Mouse (Mus musculus) heart, postnatal 0 days (tissue): ENCODE results near the gene Entpd1. TPM values are rescaled to one million over a fixed set of nuclear protein-coding genes. Genes with fewer than 3 reads are reported as not detected.

ENCODE experiments used
- ATAC-seq: fragments of 200-750 bp; cut with Nextera tagmentation; 2 replicates; pipeline ENCODE4 v1.8.0; 2017; ENCODE audit warnings: low read depth, moderate number of reproducible peaks, moderate library complexity; ENCODE audit not compliant: insufficient read depth
- DNase-seq: peaks from one replicate; pipeline ENCODE4 v3.0.0-alpha.2; 2016; ENCODE audit warnings: low spot score
- H3K27ac ChIP-seq: fragments of 300-500 bp; sonication (generic); 2 replicates; pipeline ENCODE4 v1.5.1; 2014; ENCODE audit warnings: low read depth, mild to moderate bottlenecking
- H3K27me3 ChIP-seq: fragments of 300-500 bp; sonication (generic); 2 replicates; pipeline ENCODE4 v1.6.1; 2014; ENCODE audit warnings: low read length, mixed read lengths; ENCODE audit not compliant: control insufficient read depth, insufficient read depth
- H3K36me3 ChIP-seq: fragments of 300-500 bp; sonication (generic); replicated peaks from 2 replicates; pipeline ENCODE4 v1.6.1; 2014; ENCODE audit warnings: low read length, mixed read lengths; ENCODE audit not compliant: control insufficient read depth, insufficient read depth
- H3K4me1 ChIP-seq: fragments of 300-500 bp; sonication (generic); 2 replicates; pipeline ENCODE4 v1.6.1; 2014; ENCODE audit warnings: antibody characterized with exemption; ENCODE audit not compliant: control insufficient read depth, insufficient read depth
- H3K4me2 ChIP-seq: fragments of 300-500 bp; sonication (generic); 2 replicates; pipeline ENCODE4 v1.6.1; 2014; ENCODE audit warnings: low read depth, mild to moderate bottlenecking, low read length, moderate library complexity
- H3K4me3 ChIP-seq: fragments of 300-500 bp; sonication (generic); 2 replicates; pipeline ENCODE4 v1.5.1; 2014; ENCODE audit warnings: low read depth, low read length
- H3K9ac ChIP-seq: fragments of 300-500 bp; sonication (generic); replicated peaks from 2 replicates; pipeline ENCODE4 v1.6.1; 2014; ENCODE audit warnings: low read depth, low read length, mixed read lengths
- H3K9me3 ChIP-seq: fragments of 300-500 bp; sonication (generic); replicated peaks from 2 replicates; pipeline ENCODE4 v1.6.1; 2016; ENCODE audit warnings: low read length; ENCODE audit not compliant: control insufficient read depth
- CTCF ChIP-seq: IDR thresholded peaks from 2 replicates; pipeline ENCODE4 v1.5.1; 2016; ENCODE audit warnings: antibody characterized with exemption, control low read depth, low read depth
- EP300 ChIP-seq: IDR thresholded peaks from 2 replicates; pipeline ENCODE4 v1.6.1; 2016; ENCODE audit warnings: antibody characterized with exemption, low read depth
- WGBS: fragments of 180-500 bp; shearing (Covaris S2); extraction: QIAGEN DNeasy Blood & Tissue Kit; methylation state at CpG from one replicate; pipeline ENCODE4 v1.1.7; 2014; 5-methylcytosine and 5-hydroxymethylcytosine counted together
- polyA plus RNA-seq: library from polyadenylated mRNA; unstranded; fragments of >200 nt; fragmentation: Nextera tagmentation; extraction: Ambion mirVana; gene quantifications from 2 replicates; pipeline ENCODE4 v1.2.1, GENCODE M21; 2015
- total RNA-seq: library from RNA; depleted of rRNA; stranded (reverse); fragments of >200 nt; gene quantifications from 2 replicates; pipeline ENCODE4 v1.2.3, GENCODE M21; 2014; ENCODE audit warnings: low replicate concordance

Entpd1 gene
- total and polyA plus RNA-seq, 2 experiments from 2014 or later, result 10.3 to 31.7 TPM

DNA sequence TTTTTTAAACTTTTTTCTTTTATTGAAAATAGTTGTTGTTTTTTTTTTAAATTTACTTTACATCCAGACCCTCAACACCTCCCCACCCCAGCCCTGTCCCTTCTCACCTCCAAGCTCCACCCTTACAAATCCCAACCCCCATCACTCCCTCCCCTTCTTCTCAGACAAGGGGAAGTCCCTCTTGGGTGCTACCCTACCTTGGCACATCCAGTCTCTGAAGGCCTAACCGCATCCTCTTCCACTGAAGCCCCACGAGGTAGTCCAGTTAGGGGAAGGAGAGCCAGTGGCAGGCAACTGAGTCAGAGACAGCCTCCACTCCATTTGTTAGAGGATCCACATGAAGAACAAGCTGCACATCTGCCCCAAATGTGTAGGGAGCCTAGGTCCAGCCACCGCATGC lies 67.5 kb downstream of the Entpd1 start:
- 92% methylated on average over 3 of the region's 3 CpGs for WGBS
- Histone ChIP-seq H3K36me3 (no peaks in the 10 kb centered on the region), H3K4me2 (no peak overlapping the region)

DNA sequence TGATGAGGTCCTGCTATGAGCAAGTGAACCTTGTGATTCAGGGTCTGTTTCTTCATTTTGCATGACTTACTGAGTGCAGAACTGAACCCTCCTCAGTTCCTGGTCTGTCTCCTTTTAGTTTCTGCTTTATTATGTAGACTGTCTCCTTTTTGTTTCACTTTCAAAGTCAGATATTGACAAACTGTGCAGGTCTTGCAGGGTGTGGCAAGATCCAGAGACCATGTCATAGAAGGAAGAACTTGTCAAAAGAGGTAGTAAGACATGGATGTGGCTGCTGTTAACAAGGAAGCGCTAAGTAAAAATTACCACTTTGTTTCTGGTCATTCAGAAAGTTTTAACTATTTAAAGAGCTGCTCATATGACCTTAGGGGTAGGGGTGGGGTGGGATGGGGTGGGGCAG lies 72.0 kb downstream of the Entpd1 start:
- no peak for DNase-seq
- no peaks in the 10 kb centered on the region for H3K36me3 ChIP-seq
- no peak overlapping the region for H3K9ac ChIP-seq
- H3K4me1 ChIP-seq, result 0 out of 2 replicates have a peak, but pooled peaks cover 3% of the 10 kb centered on the region
- TF ChIP-seq CTCF, result no peak
- TF ChIP-seq EP300, result no peak
- no peaks in the 10 kb centered on the region for H3K9me3 ChIP-seq
- ATAC-seq, result no peak
- H3K27ac ChIP-seq, result no peak overlapping the region
- 95% methylated on average over 1 of the region's 1 CpGs for WGBS
- no peak overlapping the region for H3K4me3 ChIP-seq
- no peak overlapping the region for H3K4me2 ChIP-seq
- no peaks in the 10 kb centered on the region for H3K27me3 ChIP-seq

More for the DNA sequence above, 67.5 kb downstream of the Entpd1 start:
- TF ChIP-seq EP300 (no peak), CTCF (no peak)
- Histone ChIP-seq H3K27ac (no peak overlapping the region), H3K4me3 (no peak overlapping the region), H3K27me3 (no peaks in the 10 kb centered on the region), H3K4me1 (0 out of 2 replicates have a peak, but pooled peaks cover 15% of the 10 kb centered on the region), H3K9me3 (no peaks in the 10 kb centered on the region), H3K9ac (no peak overlapping the region)
- no peak for ATAC-seq
- no peak for DNase-seq

DNA sequence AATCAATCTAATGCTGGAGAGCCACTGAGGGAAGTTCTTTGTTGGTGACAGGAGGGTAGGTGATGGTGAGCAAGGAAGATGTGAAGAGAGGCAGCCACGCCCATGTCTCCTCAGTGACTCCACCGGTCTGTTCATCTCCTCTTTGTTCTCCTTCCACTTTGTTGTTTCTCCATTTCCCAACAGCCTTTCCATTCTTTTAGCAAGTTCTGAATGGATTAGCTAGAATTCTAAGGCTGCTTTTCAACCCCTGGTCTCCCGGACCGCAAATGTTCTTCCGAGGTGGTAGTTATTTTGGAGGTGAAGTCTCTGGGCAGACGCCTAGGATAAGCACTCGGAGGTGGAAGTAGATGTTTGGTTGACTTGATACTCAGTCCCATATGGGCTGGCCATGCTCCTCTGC lies 72.4 kb downstream of the Entpd1 start:
- no peak for DNase-seq
- Histone ChIP-seq H3K4me3 (no peak overlapping the region), H3K27me3 (no peaks in the 10 kb centered on the region), H3K9ac (no peak overlapping the region), H3K4me1 (0 out of 2 replicates have a peak, but pooled peaks cover 3% of the 10 kb centered on the region), H3K4me2 (no peak overlapping the region), H3K9me3 (no peaks in the 10 kb centered on the region), H3K27ac (no peak overlapping the region), H3K36me3 (no peaks in the 10 kb centered on the region)
- no peak for ATAC-seq
- 83% methylated on average over 7 of the region's 7 CpGs for WGBS
- no peak for TF ChIP-seq CTCF

DNA sequence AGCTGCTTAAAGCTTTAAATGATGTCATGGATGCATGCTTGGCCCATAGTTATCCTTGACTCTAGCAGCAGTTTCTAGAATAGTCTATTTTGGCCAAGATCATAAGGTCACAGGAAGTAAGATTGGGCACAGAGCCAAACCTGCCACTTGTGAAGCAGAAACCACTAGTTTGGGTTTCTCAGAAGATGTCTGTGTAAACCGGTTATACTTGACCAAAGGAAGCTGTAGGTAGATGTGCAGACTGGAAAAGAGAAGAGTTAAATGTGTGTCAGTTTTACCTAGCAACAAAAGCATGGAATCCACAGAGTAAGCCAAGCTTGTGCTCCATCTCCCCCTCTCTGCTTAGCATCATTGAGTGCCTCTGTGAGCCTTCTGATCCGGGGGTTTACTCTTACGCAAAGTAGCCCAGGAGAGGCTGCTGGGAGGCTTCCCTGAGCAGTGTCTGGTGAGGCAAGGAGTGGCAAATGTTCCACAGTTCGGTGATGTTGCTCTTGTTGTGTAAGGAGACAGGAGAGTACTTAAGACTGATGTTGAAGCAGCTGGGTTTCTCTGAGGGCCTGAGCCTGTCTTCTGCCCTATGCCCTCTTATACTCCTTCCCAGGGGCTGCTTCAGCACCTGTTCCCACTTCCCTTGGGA lies 75.2 kb downstream of the Entpd1 start:
- ATAC-seq (no peak), DNase-seq (no peak)
- Histone ChIP-seq H3K27me3 (no peaks in the 10 kb centered on the region), H3K4me2 (no peak overlapping the region), H3K27ac (no peak overlapping the region), H3K36me3 (no peaks in the 10 kb centered on the region), H3K9me3 (no peaks in the 10 kb centered on the region), H3K9ac (no peak overlapping the region), H3K4me1 (peaks cover 9% of the 10 kb centered on the region), H3K4me3 (no peak overlapping the region)
- 62% methylated on average over 4 of the region's 4 CpGs for WGBS
- TF ChIP-seq EP300 (no peak), CTCF (no peak)

DNA sequence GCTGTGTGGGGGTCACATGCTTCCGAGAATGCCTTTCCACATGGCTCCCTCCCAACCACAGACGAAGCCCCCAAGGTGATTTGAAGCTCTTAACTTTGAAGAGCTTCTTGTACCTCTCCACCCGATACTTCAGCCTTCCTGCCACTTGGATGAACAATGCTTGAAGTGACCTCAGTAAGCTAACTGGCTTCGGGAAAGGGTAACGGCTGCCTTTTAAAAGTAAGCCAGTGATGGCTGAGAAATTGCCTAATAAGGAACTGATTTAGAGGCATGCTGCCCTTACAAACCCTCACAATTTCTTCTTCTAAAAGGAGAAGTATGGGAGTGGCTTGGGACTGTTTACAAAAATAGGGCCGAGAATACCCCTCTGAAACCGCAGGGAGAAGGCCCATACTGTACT lies 81.0 kb downstream of the Entpd1 start:
- H3K4me1 ChIP-seq, result peaks cover 6% of the 10 kb centered on the region
- DNase-seq (no peak), ATAC-seq (no peak)
- no peak overlapping the region; the same call in 1 of the 2 replicates for H3K27ac ChIP-seq
- H3K36me3 ChIP-seq, result no peaks in the 10 kb centered on the region
- no peak overlapping the region for H3K4me2 ChIP-seq
- no peak for TF ChIP-seq EP300
- no peak for TF ChIP-seq CTCF
- no peaks in the 10 kb centered on the region for H3K27me3 ChIP-seq
- WGBS, result 79% methylated on average over 7 of the region's 7 CpGs
- H3K4me3 ChIP-seq, result no peak overlapping the region
- no peak overlapping the region for H3K9ac ChIP-seq
- no peaks in the 10 kb centered on the region for H3K9me3 ChIP-seq

GRCm38 (mm10) chr19:40696116-40696515 lies 84.0 kb downstream of the Entpd1 start:
- Histone ChIP-seq H3K27ac (no peak overlapping the region), H3K4me3 (no peak overlapping the region), H3K36me3 (no peaks in the 10 kb centered on the region), H3K4me1 (peaks cover 6% of the 10 kb centered on the region), H3K4me2 (no peak overlapping the region), H3K9ac (no peak overlapping the region), H3K9me3 (no peaks in the 10 kb centered on the region), H3K27me3 (no peaks in the 10 kb centered on the region)
- TF ChIP-seq CTCF, result no peak
- 87% methylated on average over 6 of the region's 6 CpGs for whole genome bisulfite sequencing
- DNase-seq, result no peak
- ATAC-seq, result no peak
